Mouse (Mus musculus): ENCODE results near the gene Ist1. TPM values are rescaled to one million over a fixed set of nuclear protein-coding genes. Genes with fewer than 3 reads are reported as not detected.

Ist1 gene
- total RNA-seq, 2 experiments from 2014 or later, result 79.7 to 80.9 TPM

Other genes starting within 250 kb of the Ist1 start
- gene Pmfbp1, start 199.2 kb downstream of the Ist1 start, total RNA-seq (2021), result under 1 TPM; 0.22 to 0.58 TPM
- 10 to 100 TPM; 21.9 to 24.1 TPM for gene Dhx38, start 127.4 kb downstream of the Ist1 start, total RNA-seq (2021)
- 10 to 100 TPM; 10.7 to 11.7 TPM for gene Txnl4b, start 127.4 kb downstream of the Ist1 start, total RNA-seq (2021)
- not detected for gene Hp, start 114.1 kb downstream of the Ist1 start, total RNA-seq (2021)
- gene Dhodh, start 84.6 kb downstream of the Ist1 start, total RNA-seq (2021), result 10 to 100 TPM; 16.4 to 19.8 TPM
- gene Pkd1l3, start 78.7 kb downstream of the Ist1 start, total RNA-seq (2021), result under 1 TPM; 0.54 to 0.65 TPM
- gene Zfp821, start 12.3 kb upstream of the Ist1 start, total RNA-seq (2021), result 10 to 100 TPM; 64.8 to 69.0 TPM
- 10 to 100 TPM; 35.0 to 40.3 TPM for gene Atxn1l, start 44.5 kb upstream of the Ist1 start, total RNA-seq (2021)
- gene Ap1g1, start 85.3 kb upstream of the Ist1 start, total RNA-seq (2021), result 10 to 100 TPM; 92.9 to 95.8 TPM
- gene Phlpp2, start 175.3 kb upstream of the Ist1 start, total RNA-seq (2021), result 10 to 100 TPM; 29.5 to 29.8 TPM

All from left cerebral cortex, postnatal 10 days (tissue).